Mouse (Mus musculus) liver, embryonic 15.5 days (tissue): ENCODE measurements around the gene Rab29. TPM values are rescaled to one million over a fixed set of nuclear protein-coding genes. Genes with fewer than 3 reads are reported as not detected.

ENCODE experiments used
- polyA plus RNA-seq: library from polyadenylated mRNA; unstranded; fragments of >200 nt; fragmentation: Nextera tagmentation; extraction: Ambion mirVana; gene quantifications from 2 replicates; pipeline ENCODE4 v1.2.1, GENCODE M21; 2015

Rab29 gene
- polyA plus RNA-seq, 1 experiment from 2014 or later = 10.0 TPM

Other genes starting within 250 kb of the Rab29 start
- 25.2 and 29.9 TPM in 2 replicates for gene Ctse, start 228.9 kb upstream of the Rab29 start, polyA plus RNA-seq
- 1.2 TPM in 2 replicates for gene Rab7b, start 178.5 kb upstream of the Rab29 start, polyA plus RNA-seq
- 0.06 TPM in 1 of 2 replicates, not detected in the other for gene Slc26a9, start 123.2 kb upstream of the Rab29 start, polyA plus RNA-seq
- gene Pm20d1, start 69.8 kb upstream of the Rab29 start, polyA plus RNA-seq = 4.5 and 6.4 TPM in 2 replicates
- 0.99 and 1.2 TPM in 2 replicates for gene Slc41a1, start 39.7 kb upstream of the Rab29 start, polyA plus RNA-seq
- gene Nucks1, start 43.3 kb downstream of the Rab29 start, polyA plus RNA-seq = 25.7 and 27.2 TPM in 2 replicates
- gene Slc45a3, start 95.7 kb downstream of the Rab29 start, polyA plus RNA-seq = 2.6 and 3.1 TPM in 2 replicates
- gene Elk4, start 140.4 kb downstream of the Rab29 start, polyA plus RNA-seq = 7.9 and 10.1 TPM in 2 replicates
- gene Mfsd4a, start 200.8 kb downstream of the Rab29 start, polyA plus RNA-seq = 3.7 and 4.6 TPM in 2 replicates